Mouse (Mus musculus) heart, adult 8-10 months (tissue): ENCODE measurements around the gene Basp1. TPM values are rescaled to one million over a fixed set of nuclear protein-coding genes. Genes with fewer than 3 reads are reported as not detected.
"Not testable (repeated sequence)": the region's sequence is repeated elsewhere in the genome, so short reads cannot be mapped to it uniquely, and the experiment has no call there.

Experiments used
- DNase-seq: peaks from one replicate; pipeline ENCODE4 v3.0.0; 2022; ENCODE audit warnings: low spot score
- total RNA-seq, 4 experiments: library from RNA; stranded (reverse); gene quantifications; 2 replicates each; pipeline ENCODE4 v1.2.4; 2022

The Basp1 gene
- total RNA-seq = under 1 TPM; 0.73 to 0.91 (median 0.83) TPM

DNA sequence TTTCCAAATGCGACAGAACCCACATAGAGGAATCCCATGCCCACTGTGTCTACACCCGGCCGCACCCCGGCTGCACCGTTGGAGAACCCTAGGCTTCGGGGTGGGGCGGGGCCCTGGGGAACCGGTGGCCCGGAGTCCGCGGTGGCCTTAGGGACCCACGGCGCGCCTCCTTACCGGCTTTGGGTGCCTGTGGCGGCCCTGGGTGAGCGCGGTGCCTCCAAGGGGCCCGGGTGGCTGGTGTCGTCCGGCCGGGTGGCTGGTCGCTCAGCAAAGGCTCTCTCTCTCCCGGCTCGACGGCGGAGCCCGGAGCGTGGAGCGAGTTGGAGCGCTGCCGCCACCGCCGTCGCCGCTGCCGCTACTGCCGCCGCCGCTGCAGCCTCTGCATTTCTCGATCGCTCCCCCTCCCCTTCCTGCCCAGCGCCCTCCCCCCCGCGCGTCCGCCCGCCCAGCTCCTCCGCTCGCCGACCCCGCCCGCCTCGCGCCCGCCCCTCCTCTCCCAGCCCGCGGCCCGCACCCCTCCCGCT lies at the start of gene Basp1:
Basp1 (minus strand) TSS at position 387 of the 524 bp plus-strand sequence.
- no peak for DNase-seq

DNA sequence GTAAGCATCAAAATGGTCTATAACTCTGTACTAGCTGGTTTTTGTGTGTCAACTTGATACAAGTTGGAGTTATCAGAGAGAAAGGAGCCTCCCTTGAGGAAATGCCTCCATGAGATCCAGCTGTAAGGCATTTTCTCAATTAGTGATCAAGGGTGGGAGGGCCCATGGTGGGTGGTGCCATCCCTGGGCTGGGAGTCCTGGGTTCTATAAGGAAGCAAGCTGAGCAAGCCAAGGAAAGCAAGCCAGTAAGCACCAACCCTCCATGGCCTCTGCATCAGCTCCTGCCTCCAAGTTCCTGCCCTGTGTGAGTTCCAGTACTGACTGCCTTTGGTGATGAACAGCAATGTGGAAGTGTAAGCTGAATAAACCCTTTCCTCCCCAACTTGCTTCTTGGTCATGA lies 49.5 kb upstream of the Basp1 start:
- DNase-seq = not testable (repeated sequence)

DNA sequence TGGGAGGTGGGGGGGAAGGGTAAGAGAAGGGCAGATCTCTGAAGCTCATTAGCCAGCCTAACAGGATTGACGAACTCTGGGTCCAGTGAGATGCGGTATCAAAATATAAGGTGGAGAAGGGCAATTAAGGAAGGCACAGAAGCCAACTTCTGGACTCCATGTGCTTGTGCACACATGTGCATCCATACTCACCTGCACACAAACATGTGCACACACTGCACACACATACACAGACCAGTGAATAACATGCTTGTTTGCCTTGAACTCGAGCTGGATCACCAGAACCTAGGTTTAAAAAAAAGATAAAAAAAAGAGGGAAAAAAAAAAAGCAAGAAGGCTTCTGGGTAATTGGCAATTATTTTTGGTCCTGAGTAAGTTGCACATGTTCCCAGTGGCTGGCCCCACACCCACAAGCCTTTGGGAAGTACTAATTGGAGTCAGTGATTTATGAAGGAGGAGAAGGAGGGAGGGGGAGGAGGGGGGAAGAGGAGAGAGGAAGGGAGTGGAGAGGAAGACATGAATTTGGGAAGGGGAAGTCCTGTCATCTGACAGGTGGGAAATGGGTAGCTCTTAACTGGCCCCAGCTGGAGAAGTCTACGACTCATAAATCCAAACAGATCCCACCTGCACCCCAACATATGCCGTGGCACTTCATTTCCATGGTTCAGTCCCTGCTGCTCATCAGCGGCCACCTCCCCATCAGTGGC lies 48.6 kb upstream of the Basp1 start:
- no peak for DNase-seq

DNA sequence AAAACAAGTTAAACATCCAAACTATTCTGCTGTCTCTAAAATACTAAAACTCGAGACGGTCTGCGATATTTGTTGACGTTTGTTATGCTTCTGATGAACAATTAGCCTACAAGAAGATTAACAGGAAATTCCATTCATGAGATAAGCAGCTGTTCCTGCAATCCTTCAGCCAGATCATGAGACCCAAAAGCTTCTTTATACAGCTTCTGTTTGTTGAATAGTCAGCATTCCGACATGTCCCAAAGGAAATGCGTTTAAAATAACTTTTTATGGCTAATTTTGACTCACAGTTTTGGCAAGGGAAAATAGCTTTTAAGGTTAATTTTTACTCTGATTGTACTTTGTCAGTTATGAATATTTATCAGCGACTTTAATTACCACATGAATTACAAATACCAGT lies 46.3 kb upstream of the Basp1 start:
- peak; percentile 78 for DNase-seq

DNA sequence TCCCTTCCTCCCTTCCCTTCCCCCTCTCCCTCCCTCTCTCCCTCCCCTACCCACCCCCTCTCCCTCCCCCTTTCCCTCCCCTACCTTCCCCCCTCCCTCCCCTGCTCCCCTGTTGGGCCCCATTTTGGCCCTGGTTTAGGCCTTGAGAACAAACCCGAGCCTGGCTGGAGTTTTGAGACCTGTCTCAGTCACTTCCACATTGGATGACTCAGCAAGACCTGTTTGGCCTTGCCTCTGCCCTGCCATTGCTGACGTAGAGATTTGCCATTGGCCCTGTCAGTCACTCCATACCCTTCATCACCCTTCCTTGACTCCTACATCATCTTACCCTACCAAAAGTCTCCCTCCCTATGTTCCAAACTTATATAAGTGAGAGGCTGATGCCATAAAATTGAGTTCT lies 43.9 kb upstream of the Basp1 start:
- no peak for DNase-seq

DNA sequence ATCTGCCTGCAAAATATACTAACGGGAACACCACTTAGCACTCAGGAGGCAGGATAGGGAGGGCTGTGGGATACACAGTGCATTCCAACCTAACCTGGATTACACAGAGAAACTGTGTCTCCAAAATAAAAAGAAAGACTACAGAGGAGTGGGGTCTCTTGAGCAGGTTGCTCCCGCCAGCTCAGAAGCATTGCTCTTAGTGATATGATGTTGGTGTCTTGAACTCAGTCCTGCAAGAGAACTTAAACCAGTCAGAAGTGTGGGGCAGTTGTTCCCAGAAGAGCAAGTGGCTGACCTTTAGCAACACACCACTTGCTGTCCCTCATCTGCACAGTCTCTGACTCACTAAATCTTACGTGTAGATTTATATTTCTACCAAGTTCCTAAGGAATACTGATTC lies 40.0 kb upstream of the Basp1 start:
- no peak for DNase-seq

DNA sequence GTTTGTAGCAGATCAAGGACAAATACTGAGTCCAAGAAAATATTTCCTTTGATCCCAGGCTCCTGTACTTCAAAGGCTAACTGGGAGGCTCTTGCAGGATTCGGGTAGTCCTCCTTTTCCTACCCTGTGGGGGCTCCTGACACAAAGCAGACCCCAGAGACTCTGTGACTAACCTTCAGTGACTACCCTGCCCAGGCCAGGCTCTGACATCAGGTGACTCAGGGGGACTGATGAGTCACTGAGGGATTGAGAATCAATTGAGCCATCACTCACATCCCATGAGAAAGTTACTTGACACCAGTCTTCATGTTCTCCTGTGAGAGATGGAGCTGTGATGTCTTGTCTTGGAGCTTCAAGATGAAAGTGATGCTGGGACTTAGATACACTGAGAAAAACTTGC lies 35.8 kb upstream of the Basp1 start:
- no peak for DNase-seq

DNA sequence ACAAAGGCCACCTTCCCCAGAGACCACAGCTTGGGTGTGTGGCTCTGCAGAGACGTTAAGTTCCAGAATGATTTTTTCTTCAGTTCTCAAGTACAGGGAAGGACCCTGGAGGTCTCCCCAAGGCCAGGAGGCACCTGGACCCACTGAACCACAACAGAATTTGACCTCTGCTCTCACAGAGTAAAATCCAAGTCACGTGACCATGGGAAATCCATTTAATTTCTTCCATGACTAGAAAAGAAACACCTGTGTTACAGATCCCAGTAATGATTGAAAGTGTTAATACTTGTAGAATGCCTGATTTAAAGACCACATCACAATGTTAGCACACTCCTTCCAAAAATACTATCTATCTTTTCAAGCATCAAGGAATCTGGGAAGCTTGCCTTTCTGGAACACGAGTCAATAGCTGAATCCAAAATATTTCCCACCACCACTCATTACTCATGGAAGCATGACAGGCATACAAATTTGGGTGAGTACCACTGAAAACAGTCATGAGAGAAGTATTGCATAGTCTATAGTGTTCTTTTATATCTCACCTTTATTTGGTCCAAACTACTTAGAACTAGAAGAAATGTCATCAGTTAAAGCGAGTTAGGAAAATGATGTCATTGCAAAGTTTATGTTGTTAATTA lies 35.3 kb upstream of the Basp1 start:
- no peak for DNase-seq

DNA sequence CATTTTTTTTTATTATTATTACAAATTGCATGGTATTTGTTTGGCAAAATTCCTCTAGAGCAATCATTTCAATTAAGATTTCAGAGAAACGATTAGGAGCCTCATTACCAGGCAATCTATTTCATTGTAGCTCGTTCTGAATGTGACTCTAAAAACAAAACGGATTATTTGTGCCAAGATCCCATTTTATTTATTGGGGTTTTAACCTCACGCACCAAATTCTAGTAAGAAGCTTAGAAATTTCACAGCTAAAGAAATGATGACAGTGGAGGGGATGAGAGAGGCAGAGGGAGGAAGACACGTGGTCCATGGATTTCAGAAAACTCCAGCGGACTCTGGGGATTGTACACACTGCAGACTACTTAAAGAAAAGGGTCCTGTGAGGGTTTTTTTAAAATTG lies 33.6 kb upstream of the Basp1 start:
- no peak for DNase-seq

DNA sequence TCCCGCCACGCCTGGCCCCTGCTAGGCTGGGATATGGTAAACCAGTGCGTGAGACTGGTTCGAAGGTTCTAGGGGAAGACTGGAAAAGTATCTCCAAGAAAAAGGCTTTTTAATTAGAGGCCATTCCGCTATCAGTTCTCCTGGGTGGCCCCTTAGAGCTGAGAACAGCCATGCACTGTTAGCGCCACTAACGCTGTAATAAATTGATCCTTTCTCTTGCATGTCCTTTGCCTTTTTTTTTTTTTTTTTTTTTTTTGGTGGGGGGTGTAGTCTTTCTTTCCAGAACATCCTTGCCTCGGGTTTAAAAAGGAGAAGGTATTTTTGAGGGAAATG lies 32.6 kb upstream of the Basp1 start:
- DNase-seq = no peak

DNA sequence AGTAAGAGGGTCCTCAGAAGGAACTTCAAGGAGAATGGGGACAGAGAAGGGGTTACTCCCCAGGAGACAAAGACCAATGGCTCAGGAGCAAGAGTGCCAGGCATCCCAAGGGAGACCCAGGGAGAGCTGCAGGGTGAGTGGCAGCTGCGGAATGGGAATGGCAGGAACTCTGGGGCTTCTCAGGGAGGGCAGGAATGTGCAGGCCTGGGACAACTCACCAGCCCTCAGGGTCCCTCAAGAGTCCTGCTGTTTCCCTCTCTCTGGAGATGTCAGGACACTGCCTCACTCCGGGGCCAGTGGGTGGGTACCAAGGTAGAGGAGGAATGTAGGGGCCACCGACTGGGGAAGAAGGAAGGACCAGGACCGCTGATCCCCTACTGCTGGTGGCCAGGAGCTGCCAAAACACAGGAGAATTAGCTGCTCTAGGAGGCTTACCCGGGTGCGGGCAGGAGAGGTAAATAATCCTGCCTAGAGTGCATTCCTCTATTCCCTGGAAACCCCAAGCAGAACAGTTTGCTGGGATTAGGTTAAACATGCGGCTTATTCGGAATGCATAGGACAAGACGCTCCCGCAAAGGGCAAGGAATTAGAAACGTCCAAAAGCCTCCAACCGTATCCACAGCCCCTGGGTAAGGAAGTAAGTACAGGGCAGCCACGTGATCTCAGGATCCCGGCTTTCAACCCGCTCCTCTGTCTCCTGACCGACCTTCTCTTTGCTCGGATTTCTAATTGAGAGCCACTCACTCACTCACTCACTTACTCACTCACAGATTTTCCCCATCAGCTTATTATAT lies 32.0 kb upstream of the Basp1 start:
- DNase-seq = no peak

DNA sequence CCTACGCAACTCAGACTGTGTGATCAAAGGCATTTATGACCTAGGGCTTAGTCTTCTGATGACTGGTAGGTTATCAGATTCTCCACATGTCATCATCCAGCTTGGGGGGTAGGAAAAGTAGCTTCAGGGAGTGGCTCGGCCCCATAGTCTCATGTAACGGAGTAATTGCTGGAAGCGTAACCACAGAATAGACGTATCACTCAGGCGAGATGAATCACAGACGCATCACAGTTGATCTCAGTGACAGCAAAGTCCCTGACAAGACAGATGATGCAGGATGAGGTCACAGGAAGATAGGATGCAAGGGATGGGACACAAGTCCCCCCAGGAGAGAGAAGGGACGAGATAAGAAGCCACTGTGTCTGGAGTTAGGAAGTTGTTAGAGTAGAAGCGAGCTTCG lies 30.6 kb upstream of the Basp1 start:
- DNase-seq = no peak

DNA sequence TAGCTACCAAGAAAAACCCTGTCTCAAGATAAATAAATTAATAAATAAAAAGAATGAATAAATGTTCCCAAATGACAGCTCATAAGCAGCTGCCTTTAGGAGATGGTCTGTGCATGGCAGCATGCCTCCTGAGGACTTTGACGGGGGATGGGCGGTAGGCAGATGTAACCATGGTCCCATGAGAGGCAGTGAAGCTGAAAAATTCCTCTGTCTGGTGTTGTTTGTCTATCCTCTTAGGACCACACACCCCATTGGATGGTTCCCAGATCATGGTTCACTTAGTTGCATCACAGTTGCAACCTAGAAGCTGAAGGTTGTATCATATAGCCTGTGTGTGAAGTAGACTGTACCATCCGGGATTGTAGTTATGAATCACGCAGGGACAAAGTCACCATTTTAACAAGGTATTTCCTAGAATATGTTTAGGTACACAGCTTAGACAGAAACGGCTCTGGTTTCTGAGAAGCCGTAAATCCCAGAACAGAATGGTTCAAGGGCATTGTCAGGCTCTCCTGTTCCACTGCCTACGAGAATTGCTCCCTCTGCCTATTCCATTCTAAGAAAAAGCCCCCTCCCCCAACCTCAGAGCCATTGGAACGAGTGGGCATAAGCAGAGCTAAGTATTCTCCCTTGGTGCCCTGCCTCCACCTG lies 29.7 kb upstream of the Basp1 start:
- no peak for DNase-seq

DNA sequence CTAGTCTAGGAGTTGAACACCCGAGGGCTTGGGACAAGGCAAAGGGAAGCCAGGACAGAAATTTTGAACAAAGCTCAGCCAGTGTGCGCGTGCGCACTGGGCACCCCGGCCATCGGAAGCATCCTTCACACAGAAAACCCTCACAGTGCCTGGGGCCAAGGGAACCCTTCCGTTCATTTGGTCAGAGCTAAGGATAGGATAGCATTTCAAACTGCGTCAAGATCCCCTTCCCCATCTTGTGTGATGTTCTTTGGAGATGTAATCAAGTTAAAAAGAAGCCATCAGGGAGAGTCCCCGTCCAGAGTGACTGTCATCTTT lies 28.3 kb upstream of the Basp1 start:
- no peak for DNase-seq

DNA sequence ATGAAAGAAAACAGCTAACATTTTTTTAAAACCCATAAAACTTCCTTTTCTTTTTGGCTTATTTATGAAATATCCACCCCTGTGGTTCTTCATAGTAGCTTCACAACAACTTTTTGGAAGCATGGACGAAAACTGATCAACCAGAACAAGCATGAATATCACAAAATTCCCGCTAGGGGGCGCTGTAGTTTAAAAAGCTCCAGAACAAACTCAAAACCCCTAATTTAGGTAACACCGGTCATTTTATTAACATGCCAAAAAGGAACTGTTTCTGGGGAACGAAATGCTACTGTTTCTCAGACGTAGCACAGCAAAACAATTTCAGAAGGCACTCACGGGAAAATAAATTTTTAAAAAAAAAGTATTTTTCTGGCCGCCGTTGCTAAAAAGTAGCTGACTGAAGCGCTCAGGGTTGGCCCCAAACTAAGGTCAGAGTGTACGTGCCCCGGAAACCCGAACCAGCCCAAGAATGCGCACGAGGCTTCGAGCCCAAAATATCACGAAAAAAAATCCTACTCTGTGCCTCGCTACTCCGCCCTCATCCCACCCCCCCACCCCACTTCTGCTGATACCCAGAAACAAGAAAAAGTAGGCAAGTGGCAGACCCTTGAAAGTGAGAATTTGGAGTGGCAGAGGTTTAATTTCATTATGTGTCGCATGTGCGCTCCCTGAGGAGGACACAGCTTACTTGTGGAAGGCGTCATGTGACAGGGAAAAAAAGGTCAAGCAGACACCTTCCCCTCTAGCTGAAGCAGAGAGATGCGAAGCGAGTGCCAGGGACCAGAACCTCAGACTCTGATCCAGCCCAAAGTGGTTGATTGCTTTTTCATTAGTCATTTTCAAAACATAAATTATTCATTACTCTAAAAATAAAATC lies 27.7 kb upstream of the Basp1 start:
- peak; percentile 77 for DNase-seq

DNA sequence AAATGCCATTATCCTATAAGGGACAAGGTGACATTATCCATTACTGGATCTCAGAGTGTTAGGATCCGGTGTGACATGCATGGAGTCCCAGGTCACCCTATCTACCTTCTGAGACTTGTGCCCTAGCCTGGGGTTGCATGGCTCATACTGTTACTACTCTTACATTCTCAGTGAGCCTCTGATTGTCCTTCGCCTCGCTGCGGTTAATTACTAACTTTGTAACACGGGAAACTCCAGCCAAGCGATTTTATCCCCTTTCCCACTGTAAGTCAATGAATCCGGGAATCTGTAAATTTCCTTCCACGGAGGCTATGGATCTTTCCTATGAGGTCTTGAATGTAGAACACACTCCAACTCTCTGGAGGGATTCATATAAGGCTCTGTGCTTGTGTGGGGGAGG lies 26.8 kb upstream of the Basp1 start:
- DNase-seq = no peak

DNA sequence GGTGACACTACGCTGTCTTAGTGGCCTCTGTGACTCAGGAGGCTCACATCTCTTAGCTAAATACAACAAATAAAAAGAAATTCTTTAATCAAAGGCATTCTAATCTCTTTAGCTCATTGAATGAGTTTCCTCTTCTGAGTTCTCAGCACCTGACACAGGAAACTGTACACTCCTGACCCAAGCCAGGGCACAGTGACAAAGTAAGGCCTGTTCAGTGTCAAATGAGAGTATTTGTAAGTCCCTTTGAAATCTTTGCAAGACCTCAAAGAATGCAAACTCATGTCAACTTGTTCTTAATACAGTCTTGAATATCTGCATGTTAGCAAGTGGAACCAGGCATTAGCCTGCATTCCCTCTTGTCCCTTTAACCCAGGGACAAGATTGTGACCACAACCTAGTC lies 18.8 kb upstream of the Basp1 start:
- no peak for DNase-seq

DNA sequence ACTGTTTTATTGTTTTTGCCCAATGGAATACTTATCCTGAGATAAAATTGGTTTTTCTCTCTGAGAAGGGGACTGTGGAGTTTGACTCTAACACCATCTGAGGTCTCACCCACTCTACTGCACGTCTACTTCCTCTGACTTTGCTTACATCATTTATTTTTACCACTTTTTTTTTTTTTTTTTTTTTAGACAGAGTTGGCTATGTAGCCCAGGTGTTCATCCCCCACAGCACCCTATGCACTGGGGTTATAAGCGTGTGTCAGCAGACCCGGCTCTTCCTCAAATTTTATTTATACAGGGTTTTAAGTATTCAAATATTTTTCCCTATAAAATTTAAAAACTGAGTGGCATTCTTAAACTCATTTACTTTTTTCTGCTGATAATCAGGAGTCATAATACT lies 16.6 kb upstream of the Basp1 start:
- DNase-seq = no peak

DNA sequence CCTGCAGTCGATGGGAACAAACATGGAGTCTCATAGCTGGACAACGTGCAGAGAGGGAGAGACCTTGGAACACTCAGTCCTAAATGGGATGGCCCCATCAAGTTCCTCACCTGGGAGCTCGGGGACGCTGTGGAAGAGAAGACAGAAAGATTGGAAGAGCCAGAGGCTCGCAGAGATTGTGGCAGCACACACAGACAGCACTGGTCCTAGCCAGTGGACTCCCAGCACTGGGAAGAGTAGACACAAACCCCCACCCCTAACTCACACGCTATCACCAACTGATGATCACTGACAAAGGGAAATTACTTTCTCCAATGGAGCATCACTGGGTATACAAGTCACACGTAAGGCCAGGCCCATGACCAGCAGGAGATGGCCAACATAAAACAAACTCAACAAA lies 15.4 kb upstream of the Basp1 start:
- DNase-seq = no peak

DNA sequence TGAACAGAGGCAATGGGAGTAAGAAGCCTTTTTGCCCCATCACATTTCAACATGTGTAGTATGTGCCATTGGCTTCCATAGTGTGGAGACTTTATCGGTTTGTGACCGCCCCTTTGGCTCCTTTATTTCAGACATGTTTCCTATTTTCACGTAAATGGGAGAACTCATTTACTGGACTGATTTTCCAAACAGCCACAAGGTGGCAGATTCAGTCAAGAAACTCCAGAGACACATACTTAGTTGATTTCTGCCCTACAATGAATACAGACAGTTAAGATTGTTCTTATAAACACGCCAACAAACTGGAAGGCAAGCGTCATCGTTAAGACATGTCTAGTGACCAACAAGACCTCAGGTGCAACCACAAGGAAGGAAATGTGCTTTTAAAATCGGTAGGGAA lies 15.0 kb upstream of the Basp1 start:
- DNase-seq = peak; percentile 32

DNA sequence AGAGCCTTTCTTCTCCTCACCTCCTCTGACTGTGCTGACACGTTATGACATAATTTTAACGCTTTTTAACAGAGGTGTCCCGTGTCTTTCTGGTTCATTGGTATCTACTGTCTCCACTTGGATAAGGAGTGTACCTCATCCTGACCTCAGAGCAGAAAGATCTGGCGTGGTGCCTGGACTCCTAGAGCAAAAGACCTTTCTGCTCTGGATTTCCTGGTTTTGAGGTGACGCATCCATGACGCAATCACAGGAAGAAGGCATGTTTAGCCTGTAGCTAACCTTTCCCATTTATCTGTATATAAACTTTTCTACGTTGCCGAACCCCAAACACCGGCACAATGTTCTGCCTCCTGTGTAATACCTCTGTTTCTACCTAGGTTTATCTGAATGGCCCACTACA lies 6.7 kb upstream of the Basp1 start:
- no peak for DNase-seq
